Mouse (Mus musculus) spleen, adult 2 months (tissue): ENCODE data around the gene Ctf1. TPM values are rescaled to one million over a fixed set of nuclear protein-coding genes. Genes with fewer than 3 reads are reported as not detected.
"Not testable (repeated sequence)": the region's sequence is repeated elsewhere in the genome, so short reads cannot be mapped to it uniquely, and the experiment has no call there.

ENCODE experiments used
- DNase-seq, 2 experiments: peaks; one replicate each; pipeline versions ENCODE4 v3.0.0 to v3.0.0-alpha.2; 2012 to 2021; ENCODE audit warnings: low spot score in 2 of 2, low read depth in 1 of 2
- H3K27ac ChIP-seq: fragments of 200-500 bp; 2 replicates; pipeline ENCODE4 v1.5.1; 2012; ENCODE audit warnings: low read length, inconsistent platforms; ENCODE audit not compliant: insufficient read depth
- H3K27me3 ChIP-seq: fragments of 200-500 bp; 2 replicates; pipeline ENCODE4 v1.6.1; 2012; ENCODE audit warnings: mild to moderate bottlenecking, moderate library complexity, low read length, inconsistent platforms; ENCODE audit not compliant: control insufficient read depth, insufficient read depth
- H3K36me3 ChIP-seq: fragments of 200-500 bp; 2 replicates; pipeline ENCODE4 v1.6.1; 2012; ENCODE audit warnings: mild to moderate bottlenecking, low read length, inconsistent platforms; ENCODE audit not compliant: control insufficient read depth, insufficient read depth
- H3K4me1 ChIP-seq: fragments of 200-500 bp; 2 replicates; pipeline ENCODE4 v1.6.1; 2011; ENCODE audit warnings: inconsistent platforms; ENCODE audit not compliant: control insufficient read depth, insufficient read depth, insufficient read length
- H3K4me3 ChIP-seq: fragments of 200-500 bp; 2 replicates; pipeline ENCODE4 v1.5.1; 2011; ENCODE audit warnings: mild to moderate bottlenecking, inconsistent platforms; ENCODE audit not compliant: insufficient read depth, insufficient read length; ENCODE audit errors: extremely low read depth
- CTCF ChIP-seq: fragments of 200-500 bp; IDR thresholded peaks from 2 replicates; pipeline ENCODE4 v1.5.1; 2011; ENCODE audit warnings: mild to moderate bottlenecking, inconsistent platforms; ENCODE audit not compliant: insufficient read depth, insufficient read length, insufficient replicate concordance; ENCODE audit errors: extremely low read depth
- POLR2A ChIP-seq: fragments of 200-500 bp; IDR thresholded peaks from 2 replicates; pipeline ENCODE4 v1.6.1; 2011; ENCODE audit warnings: low read depth, low read length, inconsistent platforms
- WGBS: fragments of 180-500 bp; shearing (Covaris S2); methylation state at CpG from one replicate; pipeline ENCODE4 v1.1.7; 2018; 5-methylcytosine and 5-hydroxymethylcytosine counted together
- polyA plus RNA-seq: library from polyadenylated mRNA; depleted of rRNA; stranded (reverse); fragments of >200 nt; gene quantifications from 2 replicates; pipeline ENCODE4 v1.2.3, GENCODE M21; 2012

Ctf1 gene
- polyA plus RNA-seq, 1 experiment = 0.91 TPM

GRCm38 (mm10) chr7:127693290-127693689, 19.2 kb upstream of the Ctf1 start:
- Histone ChIP-seq H3K27ac (no peak overlapping the region), H3K4me1 (no peaks in the 10 kb centered on the region), H3K27me3 (no peaks in the 10 kb centered on the region), H3K4me3 (no peak overlapping the region), H3K36me3 (no peaks in the 10 kb centered on the region)
- TF ChIP-seq POLR2A = no peak
- no peak for TF ChIP-seq CTCF
- 96% methylated on average over 8 of the region's 8 CpGs for WGBS
- no peak for DNase-seq

GRCm38 (mm10) chr7:127693730-127694129, 18.8 kb upstream of the Ctf1 start:
- H3K27ac ChIP-seq, H3K4me1 ChIP-seq, DNase-seq, H3K4me3 ChIP-seq, H3K36me3 ChIP-seq, H3K27me3 ChIP-seq: not testable (repeated sequence)
- WGBS = 84% methylated on average over 7 of the region's 7 CpGs

GRCm38 (mm10) chr7:127698986-127699385, 13.6 kb upstream of the Ctf1 start:
- no peaks in the 10 kb centered on the region; the same call in 1 of the 2 replicates for H3K36me3 ChIP-seq
- no peak overlapping the region for H3K27ac ChIP-seq
- H3K27me3 ChIP-seq = no peaks in the 10 kb centered on the region
- no peak overlapping the region for H3K4me3 ChIP-seq
- TF ChIP-seq POLR2A = no peak
- no peak for TF ChIP-seq CTCF
- H3K4me1 ChIP-seq = no peaks in the 10 kb centered on the region
- WGBS = 93% methylated on average over 6 of the region's 6 CpGs
- no peak for DNase-seq

DNA sequence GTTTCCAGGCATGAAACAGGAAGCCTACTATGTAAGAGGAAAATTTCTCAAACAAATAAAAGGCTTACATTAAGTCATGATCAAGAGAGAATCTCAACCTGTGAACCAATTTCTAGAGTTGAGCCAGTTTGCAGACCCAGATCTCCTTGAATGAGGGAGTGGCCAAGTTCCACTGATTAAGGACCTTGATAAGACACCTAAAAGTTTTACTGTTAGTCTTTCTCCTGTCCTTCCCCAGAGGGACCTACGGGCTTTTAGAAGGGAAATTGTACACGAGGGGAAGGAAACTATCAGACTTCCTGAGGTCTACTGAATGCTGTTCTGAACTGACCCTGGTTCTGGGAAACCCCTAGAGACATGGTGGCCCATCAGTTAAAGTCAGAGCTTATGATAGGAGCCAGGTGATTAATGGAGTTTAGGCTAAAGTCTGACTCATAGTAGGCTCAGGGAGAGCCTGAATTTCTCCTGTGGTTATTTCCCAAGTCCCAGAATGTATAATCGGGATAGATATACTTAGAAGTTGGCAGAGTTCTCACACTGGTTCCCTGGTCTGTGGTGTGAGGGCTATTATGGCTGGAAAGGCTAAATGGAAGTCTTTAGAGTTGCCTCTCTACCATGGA, 11.7 kb upstream of the Ctf1 start:
- no peak overlapping the region for H3K4me3 ChIP-seq
- DNase-seq = no peak
- H3K4me1 ChIP-seq = no peaks in the 10 kb centered on the region
- no peak overlapping the region for H3K27ac ChIP-seq
- no peaks in the 10 kb centered on the region for H3K27me3 ChIP-seq
- TF ChIP-seq CTCF (no peak), POLR2A (no peak)
- WGBS = 32% methylated on average over 3 of the region's 3 CpGs
- H3K36me3 ChIP-seq = peaks cover 2% of the 10 kb centered on the region; the same call in 1 of the 2 replicates

DNA sequence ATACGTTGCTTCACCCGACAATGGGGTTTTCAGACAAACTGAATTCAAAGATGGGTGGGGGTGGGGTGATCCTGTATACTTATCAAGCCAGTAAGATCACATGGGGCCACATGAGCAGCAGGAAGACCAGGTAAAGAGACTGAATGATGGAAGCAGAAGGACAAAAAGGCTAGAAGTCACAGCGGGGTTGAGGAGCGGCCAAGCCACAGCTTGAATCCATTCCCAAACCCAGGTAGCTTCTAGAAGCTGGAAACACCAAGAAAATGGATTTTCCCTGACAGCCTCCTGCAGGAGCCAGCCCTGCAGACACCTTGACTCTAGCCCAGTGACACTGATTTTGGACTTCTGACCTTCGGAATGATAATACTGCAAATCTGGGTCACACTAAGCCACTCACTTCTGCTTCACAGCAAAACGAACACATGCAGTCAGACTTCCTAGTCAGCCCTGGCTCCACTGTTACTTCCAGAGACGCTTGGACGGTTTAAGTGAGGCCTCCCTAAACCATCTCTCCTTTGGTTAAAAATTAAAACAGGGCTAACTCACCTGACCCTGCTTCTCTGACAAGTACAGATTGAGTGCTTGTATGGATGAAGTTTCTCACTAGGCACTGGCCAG, 8.9 kb upstream of the Ctf1 start:
- Histone ChIP-seq H3K4me3 (no peak overlapping the region), H3K27me3 (no peaks in the 10 kb centered on the region), H3K27ac (no peak overlapping the region), H3K4me1 (peaks cover 7% of the 10 kb centered on the region; the same call in 1 of the 2 replicates), H3K36me3 (peaks cover 4% of the 10 kb centered on the region)
- DNase-seq = no peak
- WGBS = 92% methylated on average over 8 of the region's 8 CpGs
- TF ChIP-seq CTCF = no peak
- no peak for TF ChIP-seq POLR2A

GRCm38 (mm10) chr7:127704598-127704997, 7.9 kb upstream of the Ctf1 start:
- TF ChIP-seq CTCF (no peak), POLR2A (no peak)
- peaks cover 4% of the 10 kb centered on the region for H3K36me3 ChIP-seq
- peaks cover 7% of the 10 kb centered on the region; the same call in 1 of the 2 replicates for H3K4me1 ChIP-seq
- no peak overlapping the region for H3K27ac ChIP-seq
- WGBS = 89% methylated on average over 6 of the region's 6 CpGs
- DNase-seq = no peak
- no peaks in the 10 kb centered on the region for H3K27me3 ChIP-seq
- no peak overlapping the region for H3K4me3 ChIP-seq

DNA sequence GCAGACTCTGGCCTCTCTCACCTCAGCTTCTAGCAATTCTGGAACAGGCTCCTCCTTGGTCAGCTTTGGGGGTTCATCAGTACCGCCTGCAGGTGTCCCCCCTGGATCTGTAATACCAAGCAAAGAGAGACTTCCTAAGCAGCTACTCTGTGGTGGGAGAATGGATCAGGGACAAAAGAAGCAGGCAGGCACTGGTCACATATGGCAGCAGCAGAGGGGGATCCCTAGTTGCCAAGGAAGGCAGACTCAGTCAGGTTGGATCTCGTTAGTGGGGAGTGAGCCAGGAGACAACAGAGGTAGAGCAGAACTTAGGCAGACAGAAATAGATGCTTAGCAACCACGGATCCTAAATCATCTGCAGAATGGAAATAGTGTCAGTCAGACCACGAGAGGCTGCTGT, 6.8 kb upstream of the Ctf1 start:
- Histone ChIP-seq H3K4me1 (peaks cover 7% of the 10 kb centered on the region; the same call in 1 of the 2 replicates), H3K27ac (no peak overlapping the region), H3K4me3 (no peak overlapping the region), H3K36me3 (peaks cover 4% of the 10 kb centered on the region), H3K27me3 (no peaks in the 10 kb centered on the region)
- TF ChIP-seq POLR2A = no peak
- no peak for TF ChIP-seq CTCF
- no peak for DNase-seq
- WGBS = 73% methylated on average over 4 of the region's 4 CpGs
